Mouse (Mus musculus) E14TG2a.4 (cell line): Measurements from ENCODE around the gene Epn3.

Experiments used
- CTCF ChIP-seq: conservative IDR thresholded peaks from 2 replicates; pipeline ENCODE4 v1.5.1; 2014; ENCODE audit warnings: low read length
- NANOG ChIP-seq: IDR thresholded peaks from 2 replicates; pipeline ENCODE4 v1.6.1; 2014; ENCODE audit warnings: borderline replicate concordance, low read length, mixed read lengths
- POU5F1 ChIP-seq: IDR thresholded peaks from 2 replicates; pipeline ENCODE4 v1.6.1; 2014; ENCODE audit warnings: low read length, borderline replicate concordance

DNA sequence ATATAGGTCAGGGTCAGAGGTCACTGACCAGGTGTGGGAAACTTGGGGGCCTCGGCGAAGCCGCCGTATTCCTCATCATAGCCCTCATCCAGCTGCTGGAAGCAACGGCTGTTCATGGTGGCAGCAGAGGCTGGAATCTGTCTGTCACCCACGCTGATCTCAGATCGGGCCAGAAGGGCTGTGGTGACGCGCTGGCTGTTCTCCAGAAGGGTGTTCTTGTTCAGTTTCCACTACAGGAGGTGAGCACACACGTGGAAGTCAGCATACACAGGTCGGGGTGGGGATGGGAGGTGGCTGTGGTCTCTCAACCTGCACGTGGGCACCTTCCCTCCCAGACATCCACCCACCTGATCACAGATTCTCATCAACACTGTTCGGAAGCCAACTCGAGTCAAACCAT lies 15.9 kb downstream of the Epn3 start:
- TF ChIP-seq CTCF: no peak
- no peak for TF ChIP-seq POU5F1
- no peak for TF ChIP-seq NANOG
